Mouse (Mus musculus) myocyte (in vitro differentiated cells): ENCODE measurements around the gene Strn4. TPM values are rescaled to one million over a fixed set of nuclear protein-coding genes. Genes with fewer than 3 reads are reported as not detected.
A peak's percentile ranks its signal among the peaks of the same experiment; 100 is the strongest.

ENCODE experiments used
- H3K27me3 ChIP-seq: one replicate; pipeline ENCODE4 v1.6.1; 2011; ENCODE audit not compliant: control insufficient read depth, insufficient read depth, insufficient read length
- H3K36me3 ChIP-seq: one replicate; pipeline ENCODE4 v1.6.1; 2011; ENCODE audit not compliant: control insufficient read depth, insufficient read depth
- H3K4me2 ChIP-seq: one replicate; pipeline ENCODE4 v1.6.1; 2011; ENCODE audit warnings: low read depth, control low read depth
- H3K4me3 ChIP-seq: one replicate; pipeline ENCODE4 v1.5.1; 2011; ENCODE audit warnings: mild to moderate bottlenecking, control low read depth, moderate library complexity
- H3K79me2 ChIP-seq: one replicate; pipeline ENCODE4 v1.6.1; 2011; ENCODE audit not compliant: control insufficient read depth, insufficient read depth
- H3ac ChIP-seq: one replicate; pipeline ENCODE4 v1.6.1; 2011; ENCODE audit not compliant: control insufficient read depth, insufficient read length
- CEBPB ChIP-seq: IDR thresholded peaks from 2 replicates; pipeline ENCODE4 v1.6.1; 2011; ENCODE audit warnings: mild to moderate bottlenecking, moderate library complexity; ENCODE audit not compliant: poor library complexity, insufficient read depth, severe bottlenecking
- E2F4 ChIP-seq: IDR thresholded peaks from one replicate; pipeline ENCODE4 v1.6.1; 2011; ENCODE audit warnings: mild to moderate bottlenecking, control low read depth, moderate library complexity; ENCODE audit not compliant: insufficient read depth
- MAX ChIP-seq: IDR thresholded peaks from one replicate; pipeline ENCODE4 v1.6.1; 2011; ENCODE audit warnings: low read depth, mild to moderate bottlenecking, control low read depth
- MYOD1 ChIP-seq, 3 experiments: IDR thresholded peaks; one replicate each; pipeline ENCODE4 v1.6.1; 2011; ENCODE audit warnings: control low read depth in 2 of 3, low read depth in 2 of 3, mild to moderate bottlenecking in 2 of 3, moderate library complexity in 1 of 3; ENCODE audit not compliant: insufficient read length in 2 of 3, control insufficient read depth in 1 of 3
- MYOG ChIP-seq, 3 experiments: IDR thresholded peaks; one replicate each; pipeline ENCODE4 v1.6.1; 2011; ENCODE audit warnings: control low read depth in 2 of 3, low read depth in 2 of 3, mild to moderate bottlenecking in 2 of 3; ENCODE audit not compliant: insufficient read length in 2 of 3, control insufficient read depth in 1 of 3, insufficient read depth in 1 of 3
- POLR2A ChIP-seq: IDR thresholded peaks from one replicate; pipeline ENCODE4 v1.6.1; 2011; ENCODE audit warnings: low read depth, mild to moderate bottlenecking, control low read depth, moderate library complexity; ENCODE audit not compliant: insufficient read length
- POLR2AphosphoS2 ChIP-seq: IDR thresholded peaks from one replicate; pipeline ENCODE4 v1.6.1; 2011; ENCODE audit warnings: low read depth, control low read depth; ENCODE audit not compliant: insufficient read length
- REST ChIP-seq: IDR thresholded peaks from one replicate; pipeline ENCODE4 v1.6.1; 2011; ENCODE audit warnings: mild to moderate bottlenecking, control low read depth, moderate library complexity; ENCODE audit not compliant: insufficient read depth, insufficient read length
- SRF ChIP-seq: IDR thresholded peaks from one replicate; pipeline ENCODE4 v1.6.1; 2011; ENCODE audit warnings: low read depth; ENCODE audit not compliant: control insufficient read depth, insufficient read length
- TCF12 ChIP-seq: IDR thresholded peaks from one replicate; pipeline ENCODE4 v1.6.1; 2011; ENCODE audit warnings: mild to moderate bottlenecking, control low read depth; ENCODE audit not compliant: poor library complexity, insufficient read depth, severe bottlenecking
- TCF3 ChIP-seq: IDR thresholded peaks from one replicate; pipeline ENCODE4 v1.6.1; 2011; ENCODE audit warnings: low read depth, control low read depth; ENCODE audit not compliant: insufficient read length
- USF1 ChIP-seq: IDR thresholded peaks from one replicate; pipeline ENCODE4 v1.6.1; 2011; ENCODE audit warnings: low read depth, mild to moderate bottlenecking, control low read depth, moderate library complexity
- polyA plus RNA-seq: library from polyadenylated mRNA; unstranded; fragments of >200 nt; fragmentation: generic; extraction: Trizol; gene quantifications from one replicate; pipeline ENCODE4 v1.2.1, GENCODE M21; 2012; ENCODE audit warnings: missing spikeins

Strn4 gene
- polyA plus RNA-seq, 1 experiment = 51.8 TPM

DNA sequence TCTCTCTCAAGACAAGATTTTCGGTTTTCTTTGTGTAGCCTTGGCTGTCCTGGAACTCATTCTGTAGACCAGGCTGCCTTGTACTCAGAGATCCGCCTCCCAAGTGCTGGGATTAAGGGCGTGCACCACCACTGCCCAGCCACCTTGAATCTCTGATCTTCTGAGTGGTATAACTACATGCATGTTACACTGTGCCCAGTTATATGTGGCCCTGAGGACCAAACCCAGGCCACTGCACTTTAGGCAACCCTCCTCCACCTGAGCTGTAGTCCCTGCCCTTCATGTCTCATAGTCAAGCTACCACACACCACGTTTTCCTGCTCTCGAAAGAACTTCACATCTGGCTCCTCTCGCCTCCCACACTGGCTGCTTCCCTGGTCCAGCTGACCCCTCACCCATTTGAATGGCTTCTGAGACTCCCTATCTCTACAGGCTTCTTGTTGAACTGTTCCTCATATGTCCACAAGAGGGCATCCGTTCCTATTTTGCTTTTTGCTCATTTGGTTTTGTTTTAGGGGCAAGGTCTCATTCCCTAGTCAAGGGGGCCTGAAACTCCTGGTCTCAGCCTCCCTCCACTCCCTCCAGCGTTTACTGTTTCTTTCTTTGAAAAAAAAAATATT lies 11.2 kb upstream of the Strn4 start:
- no peak overlapping the region for H3ac ChIP-seq
- H3K27me3 ChIP-seq = no peaks in the 10 kb centered on the region
- TF ChIP-seq REST = no peak
- no peak for TF ChIP-seq USF1
- no peak for TF ChIP-seq MYOG (IDR thresholded peaks at IDR 0.05; ENCODE audit: control insufficient read depth in 1 of 3, insufficient read depth in 1 of 3, insufficient read length in 2 of 3, low read depth in 2 of 3)
- no peak for TF ChIP-seq TCF12
- TF ChIP-seq POLR2AphosphoS2 = no peak
- no peak for TF ChIP-seq SRF
- TF ChIP-seq TCF3 = no peak
- no peak for TF ChIP-seq CEBPB
- no peak for TF ChIP-seq E2F4
- no peak for TF ChIP-seq MYOD1 (IDR thresholded peaks at IDR 0.05; ENCODE audit: control insufficient read depth in 1 of 3, insufficient read length in 2 of 3, low read depth in 2 of 3)
- TF ChIP-seq POLR2A = no peak
- TF ChIP-seq MAX = no peak
- peak overlapping the region; percentile 24 for H3K4me2 ChIP-seq
- H3K36me3 ChIP-seq = no peaks in the 10 kb centered on the region
- no peaks in the 10 kb centered on the region for H3K79me2 ChIP-seq
- no peak overlapping the region for H3K4me3 ChIP-seq

DNA sequence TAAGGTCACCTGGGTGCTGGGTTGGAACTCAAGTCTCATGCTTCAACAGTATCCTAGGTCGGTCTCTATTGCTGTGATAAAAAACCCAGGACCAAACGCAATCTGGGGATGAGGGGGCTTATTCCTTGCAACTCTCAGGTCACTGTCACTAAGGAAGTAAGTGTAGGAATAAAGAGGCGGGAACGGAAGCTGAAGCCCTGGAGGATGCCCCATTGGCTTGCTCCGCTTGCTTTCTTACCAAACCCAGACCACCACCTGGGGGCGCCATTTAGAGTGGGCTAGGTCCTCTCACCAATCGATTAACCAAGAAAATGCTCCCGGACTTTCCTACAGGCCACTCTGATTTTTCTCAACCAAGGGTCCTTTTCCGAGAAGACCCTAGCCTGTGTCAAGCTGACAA lies 7.8 kb upstream of the Strn4 start:
- H3K27me3 ChIP-seq = no peaks in the 10 kb centered on the region

DNA sequence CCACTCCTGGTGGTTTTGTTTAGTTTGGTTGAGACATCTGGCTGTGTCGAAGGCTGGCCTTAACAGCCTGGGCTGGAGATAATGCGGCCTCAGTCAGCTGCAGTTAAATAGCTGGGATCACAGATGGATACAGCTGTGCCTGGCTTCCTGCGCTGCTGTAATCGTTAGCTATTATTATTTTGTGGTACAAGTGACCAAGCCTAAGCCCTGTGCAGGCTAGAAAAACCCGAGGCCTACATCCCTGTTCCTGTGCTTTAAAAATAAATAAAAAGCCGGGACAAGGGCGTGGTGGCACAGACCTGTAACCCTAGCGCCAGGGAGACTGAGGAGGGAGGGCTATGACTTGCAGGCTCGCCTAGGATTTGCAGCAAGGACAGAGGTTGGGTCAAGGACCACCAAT lies 7.0 kb upstream of the Strn4 start:
- Histone ChIP-seq H3K79me2 (no peaks in the 10 kb centered on the region), H3K4me3 (no peak overlapping the region), H3K36me3 (no peaks in the 10 kb centered on the region), H3K4me2 (no peak overlapping the region), H3K27me3 (no peaks in the 10 kb centered on the region), H3ac (no peak overlapping the region)
- TF ChIP-seq E2F4 = no peak
- TF ChIP-seq SRF = no peak
- no peak for TF ChIP-seq MYOD1 (IDR thresholded peaks at IDR 0.05; ENCODE audit: control insufficient read depth in 1 of 3, insufficient read length in 2 of 3, low read depth in 2 of 3)
- no peak for TF ChIP-seq POLR2AphosphoS2
- no peak for TF ChIP-seq MAX
- no peak for TF ChIP-seq MYOG (IDR thresholded peaks at IDR 0.05; ENCODE audit: control insufficient read depth in 1 of 3, insufficient read depth in 1 of 3, insufficient read length in 2 of 3, low read depth in 2 of 3)
- no peak for TF ChIP-seq USF1
- TF ChIP-seq REST = no peak
- no peak for TF ChIP-seq POLR2A
- TF ChIP-seq TCF3 = no peak
- no peak for TF ChIP-seq TCF12
- no peak for TF ChIP-seq CEBPB

More for the DNA sequence above, 7.8 kb upstream of the Strn4 start:
- H3K4me2 ChIP-seq = no peak overlapping the region
- no peak for TF ChIP-seq USF1
- TF ChIP-seq SRF = no peak
- no peak for TF ChIP-seq CEBPB
- TF ChIP-seq MAX = no peak
- no peak for TF ChIP-seq POLR2A
- no peak for TF ChIP-seq TCF12
- TF ChIP-seq E2F4 = no peak
- no peak overlapping the region for H3ac ChIP-seq
- no peak overlapping the region for H3K4me3 ChIP-seq
- H3K79me2 ChIP-seq = no peaks in the 10 kb centered on the region
- no peaks in the 10 kb centered on the region for H3K36me3 ChIP-seq

GRCm38 (mm10) chr7:16809739-16810138 lies 6.0 kb upstream of the Strn4 start:
- TF ChIP-seq CEBPB (no peak), REST (no peak), POLR2A (no peak)
- H3K27me3 ChIP-seq = no peaks in the 10 kb centered on the region
- H3ac ChIP-seq = no peak overlapping the region
- H3K4me3 ChIP-seq = no peak overlapping the region
- H3K79me2 ChIP-seq = no peaks in the 10 kb centered on the region
- no peak overlapping the region for H3K4me2 ChIP-seq
- H3K36me3 ChIP-seq = peaks cover 4% of the 10 kb centered on the region

- H3K79me2 ChIP-seq = peaks cover under 1% of the 10 kb centered on the region
- no peaks in the 10 kb centered on the region for H3K27me3 ChIP-seq
- no peak overlapping the region for H3K4me2 ChIP-seq
- no peak for TF ChIP-seq E2F4
- no peak for TF ChIP-seq CEBPB
- no peak for TF ChIP-seq POLR2A
- no peak for TF ChIP-seq MYOG (IDR thresholded peaks at IDR 0.05; ENCODE audit: control insufficient read depth in 1 of 3, insufficient read depth in 1 of 3, insufficient read length in 2 of 3, low read depth in 2 of 3)
- no peak for TF ChIP-seq TCF12
- TF ChIP-seq USF1 = no peak
- TF ChIP-seq MAX = no peak
- no peak for TF ChIP-seq MYOD1 (IDR thresholded peaks at IDR 0.05; ENCODE audit: control insufficient read depth in 1 of 3, insufficient read length in 2 of 3, low read depth in 2 of 3)
- no peak for TF ChIP-seq REST
- TF ChIP-seq SRF = no peak
- H3K36me3 ChIP-seq = peaks cover 4% of the 10 kb centered on the region
- no peak overlapping the region for H3K4me3 ChIP-seq
- no peak overlapping the region for H3ac ChIP-seq
Measured at GRCm38 (mm10) chr7:16810399-16810919, 5.2 kb upstream of the Strn4 start.
